Mouse (Mus musculus) myocyte (in vitro differentiated cells): ENCODE data around the gene Rpp30.

Experiments used
- CEBPB ChIP-seq: IDR thresholded peaks from 2 replicates; pipeline ENCODE4 v1.6.1; 2011; ENCODE audit warnings: mild to moderate bottlenecking, moderate library complexity; ENCODE audit not compliant: poor library complexity, insufficient read depth, severe bottlenecking
- E2F4 ChIP-seq: IDR thresholded peaks from one replicate; pipeline ENCODE4 v1.6.1; 2011; ENCODE audit warnings: mild to moderate bottlenecking, control low read depth, moderate library complexity; ENCODE audit not compliant: insufficient read depth
- MAX ChIP-seq: IDR thresholded peaks from one replicate; pipeline ENCODE4 v1.6.1; 2011; ENCODE audit warnings: low read depth, mild to moderate bottlenecking, control low read depth
- MYOD1 ChIP-seq, 3 experiments: IDR thresholded peaks; one replicate each; pipeline ENCODE4 v1.6.1; 2011; ENCODE audit warnings: control low read depth in 2 of 3, low read depth in 2 of 3, mild to moderate bottlenecking in 2 of 3, moderate library complexity in 1 of 3; ENCODE audit not compliant: insufficient read length in 2 of 3, control insufficient read depth in 1 of 3
- MYOG ChIP-seq, 3 experiments: IDR thresholded peaks; one replicate each; pipeline ENCODE4 v1.6.1; 2011; ENCODE audit warnings: control low read depth in 2 of 3, low read depth in 2 of 3, mild to moderate bottlenecking in 2 of 3; ENCODE audit not compliant: insufficient read length in 2 of 3, control insufficient read depth in 1 of 3, insufficient read depth in 1 of 3
- POLR2A ChIP-seq: IDR thresholded peaks from one replicate; pipeline ENCODE4 v1.6.1; 2011; ENCODE audit warnings: low read depth, mild to moderate bottlenecking, control low read depth, moderate library complexity; ENCODE audit not compliant: insufficient read length
- POLR2AphosphoS2 ChIP-seq: IDR thresholded peaks from one replicate; pipeline ENCODE4 v1.6.1; 2011; ENCODE audit warnings: low read depth, control low read depth; ENCODE audit not compliant: insufficient read length
- TCF12 ChIP-seq: IDR thresholded peaks from one replicate; pipeline ENCODE4 v1.6.1; 2011; ENCODE audit warnings: mild to moderate bottlenecking, control low read depth; ENCODE audit not compliant: poor library complexity, insufficient read depth, severe bottlenecking
- TCF3 ChIP-seq: IDR thresholded peaks from one replicate; pipeline ENCODE4 v1.6.1; 2011; ENCODE audit warnings: low read depth, control low read depth; ENCODE audit not compliant: insufficient read length
- USF1 ChIP-seq: IDR thresholded peaks from one replicate; pipeline ENCODE4 v1.6.1; 2011; ENCODE audit warnings: low read depth, mild to moderate bottlenecking, control low read depth, moderate library complexity

DNA sequence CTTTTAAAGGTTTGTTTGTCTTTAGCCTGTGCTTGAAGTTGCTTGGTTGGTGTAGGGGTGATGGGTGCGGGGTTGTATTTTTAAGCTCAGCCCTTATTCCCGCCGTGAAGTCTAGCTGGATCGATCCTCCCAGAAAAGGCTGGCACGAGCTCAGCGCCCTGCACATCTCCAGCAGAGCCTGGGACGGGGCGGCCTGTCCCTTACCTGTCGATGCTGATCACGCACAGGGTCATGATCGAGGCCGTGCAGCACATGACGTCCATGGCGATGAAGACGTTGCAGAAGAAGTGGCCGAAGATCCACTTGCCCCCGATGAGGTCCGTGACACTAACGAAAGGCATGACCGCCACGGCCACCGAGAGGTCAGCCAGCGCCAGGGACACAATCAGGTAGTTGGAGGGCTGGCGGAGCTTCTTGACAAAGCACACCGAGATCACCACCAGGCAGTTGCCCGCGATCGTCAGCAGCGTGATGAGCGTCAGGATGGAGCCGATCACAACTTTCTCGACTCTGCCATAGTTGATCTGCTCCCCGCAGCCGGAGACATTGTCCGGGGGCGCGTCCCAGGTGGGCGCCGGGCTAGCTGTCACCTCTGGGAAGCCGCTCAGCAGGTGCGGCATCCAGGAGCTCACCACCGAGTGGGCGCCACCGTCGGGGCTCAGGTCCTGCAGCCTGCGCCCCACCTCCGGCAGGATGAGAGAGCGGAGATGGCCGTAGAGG is 26.9 kb upstream of the Rpp30 start:
- TF ChIP-seq MYOD1 (IDR thresholded peaks at IDR 0.05; ENCODE audit: control insufficient read depth in 1 of 3, insufficient read length in 2 of 3, low read depth in 2 of 3) (no peak), POLR2AphosphoS2 (no peak), POLR2A (no peak), MAX (no peak), E2F4 (no peak), TCF12 (no peak), CEBPB (no peak), MYOG (IDR thresholded peaks at IDR 0.05; ENCODE audit: control insufficient read depth in 1 of 3, insufficient read depth in 1 of 3, insufficient read length in 2 of 3, low read depth in 2 of 3) (no peak), USF1 (no peak), TCF3 (no peak)
